Mouse (Mus musculus) brain, embryonic 18.5 days (tissue): Measurements from ENCODE around the gene Slc26a8.
"Not testable (repeated sequence)": the region's sequence is repeated elsewhere in the genome, so short reads cannot be mapped to it uniquely, and the experiment has no call there.

Experiments
- DNase-seq: peaks from one replicate; pipeline ENCODE4 v3.0.0-alpha.2; 2012; ENCODE audit warnings: low read depth, low spot score

The Slc26a8 gene

GRCm38 (mm10) chr17:28689586-28690283, at the start of gene Slc26a8:
Gene Slc26a8, minus strand, starts transcription at chr17:28690233.
- DNase-seq, result no peak

GRCm38 (mm10) chr17:28739244-28739643, 49.2 kb upstream of the Slc26a8 start:
- DNase-seq, result no peak

- no peak for DNase-seq
These were observed 47.9 kb upstream of the Slc26a8 start for GRCm38 (mm10) chr17:28737973-28738372.

- DNase-seq, result no peak
These were observed 46.5 kb upstream of the Slc26a8 start for GRCm38 (mm10) chr17:28736486-28736885.

- DNase-seq, result no peak
These were observed 45.5 kb upstream of the Slc26a8 start for GRCm38 (mm10) chr17:28735317-28736105.

GRCm38 (mm10) chr17:28727511-28727910, 37.5 kb upstream of the Slc26a8 start:
- not testable (repeated sequence) for DNase-seq

GRCm38 (mm10) chr17:28725783-28726182, 35.8 kb upstream of the Slc26a8 start, which contains the start of gene AC170998.1:
Gene AC170998.1, plus strand, starts transcription at chr17:28726083.
- no peak for DNase-seq

GRCm38 (mm10) chr17:28717535-28717934, 27.5 kb upstream of the Slc26a8 start:
- DNase-seq, result no peak

GRCm38 (mm10) chr17:28715832-28716548, 26.0 kb upstream of the Slc26a8 start:
- no peak for DNase-seq

GRCm38 (mm10) chr17:28714006-28714405, 24.0 kb upstream of the Slc26a8 start:
- DNase-seq, result no peak

- no peak for DNase-seq
These were observed 22.3 kb upstream of the Slc26a8 start for GRCm38 (mm10) chr17:28712305-28712704.

- no peak for DNase-seq
These were observed 21.2 kb upstream of the Slc26a8 start for GRCm38 (mm10) chr17:28711237-28711636.

- DNase-seq, result no peak
These were observed 20.3 kb upstream of the Slc26a8 start for GRCm38 (mm10) chr17:28710291-28710688.

GRCm38 (mm10) chr17:28709552-28710290, 19.7 kb upstream of the Slc26a8 start:
- DNase-seq, result no peak

- DNase-seq, result no peak
These were observed 19.0 kb upstream of the Slc26a8 start for GRCm38 (mm10) chr17:28708989-28709388.

- no peak for DNase-seq
These were observed 17.8 kb upstream of the Slc26a8 start for GRCm38 (mm10) chr17:28707816-28708215.

- no peak for DNase-seq
These were observed 17.1 kb upstream of the Slc26a8 start for GRCm38 (mm10) chr17:28707136-28707627.

- DNase-seq, result no peak
These were observed 16.7 kb upstream of the Slc26a8 start for GRCm38 (mm10) chr17:28706697-28707096.

GRCm38 (mm10) chr17:28702646-28703045, 12.6 kb upstream of the Slc26a8 start:
- no peak for DNase-seq

GRCm38 (mm10) chr17:28701737-28702136, 11.7 kb upstream of the Slc26a8 start:
- DNase-seq, result no peak

GRCm38 (mm10) chr17:28701171-28701570, 11.1 kb upstream of the Slc26a8 start:
- DNase-seq, result no peak
